Mouse (Mus musculus): ENCODE data around the gene Zfp362. TPM values are rescaled to one million over a fixed set of nuclear protein-coding genes. Genes with fewer than 3 reads are reported as not detected.

Zfp362 gene
- total RNA-seq, 2 experiments from 2014 or later, result 33.7 to 36.5 TPM

GRCm38 (mm10) chr4:128801675-128802465, 4.0 kb downstream of the Zfp362 start:
- no peak for DNase-seq

- no peak for DNase-seq
Measured at GRCm38 (mm10) chr4:128796788-128797187, 9.1 kb downstream of the Zfp362 start.

- peak; percentile 50 for DNase-seq
Measured at GRCm38 (mm10) chr4:128795596-128795995, 10.2 kb downstream of the Zfp362 start.

GRCm38 (mm10) chr4:128794198-128794597, 11.6 kb downstream of the Zfp362 start:
- DNase-seq, result peak; percentile 70

GRCm38 (mm10) chr4:128793710-128794109, 12.1 kb downstream of the Zfp362 start:
- DNase-seq, result peak; percentile 85

GRCm38 (mm10) chr4:128789646-128790045, 16.2 kb downstream of the Zfp362 start:
- no peak for DNase-seq

- no peak for DNase-seq
Measured at GRCm38 (mm10) chr4:128788108-128788507, 17.7 kb downstream of the Zfp362 start.

- DNase-seq, result no peak
Measured at GRCm38 (mm10) chr4:128787023-128787939, 18.6 kb downstream of the Zfp362 start.

- DNase-seq, result no peak
Measured at GRCm38 (mm10) chr4:128785921-128786654, 19.8 kb downstream of the Zfp362 start.

GRCm38 (mm10) chr4:128784950-128785631, 20.8 kb downstream of the Zfp362 start:
- no peak for DNase-seq

GRCm38 (mm10) chr4:128782645-128783044, 23.2 kb downstream of the Zfp362 start:
- DNase-seq, result no peak

GRCm38 (mm10) chr4:128782037-128782436, 23.8 kb downstream of the Zfp362 start:
- DNase-seq, result no peak

GRCm38 (mm10) chr4:128777593-128777992, 28.3 kb downstream of the Zfp362 start:
- DNase-seq, result no peak

GRCm38 (mm10) chr4:128776568-128777289, 29.1 kb downstream of the Zfp362 start:
- DNase-seq, result peak; percentile 90

- peak; percentile 61 for DNase-seq
Measured at GRCm38 (mm10) chr4:128774467-128774866, 31.4 kb downstream of the Zfp362 start.

GRCm38 (mm10) chr4:128773820-128774219, 32.0 kb downstream of the Zfp362 start:
- DNase-seq, result no peak

- no peak for DNase-seq
Measured at GRCm38 (mm10) chr4:128770698-128771097, 35.1 kb downstream of the Zfp362 start.

- no peak for DNase-seq
Measured at GRCm38 (mm10) chr4:128769569-128770355, 36.1 kb downstream of the Zfp362 start.

GRCm38 (mm10) chr4:128768120-128768519, 37.7 kb downstream of the Zfp362 start:
- DNase-seq, result peak; percentile 54

- no peak for DNase-seq
Measured at GRCm38 (mm10) chr4:128766929-128767328, 38.9 kb downstream of the Zfp362 start.

Measured in adrenal gland, postnatal 10 days (tissue).